11 mouse cellular contexts compared by ENCODE assay signal in the genomic region with DNA sequence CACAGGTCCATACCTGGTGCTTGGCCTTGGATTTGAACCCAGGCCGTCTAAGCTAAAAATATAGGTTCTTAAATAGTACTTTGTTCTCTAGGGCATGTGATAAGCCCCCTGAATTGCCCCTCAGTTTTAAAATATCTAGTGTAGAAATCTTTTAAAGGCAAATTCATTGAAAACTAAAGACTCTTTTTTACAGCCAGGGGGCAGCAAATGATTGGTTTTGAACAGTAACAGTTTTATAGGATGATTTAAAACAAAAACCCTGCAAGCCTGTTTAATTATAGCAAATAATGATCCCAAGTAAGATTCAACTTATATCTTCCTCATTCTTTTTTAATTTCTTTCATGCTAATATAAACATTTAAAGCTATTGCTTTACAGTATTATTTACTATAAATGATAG. TPM values are rescaled to one million over a fixed set of nuclear protein-coding genes. Genes with fewer than 3 reads are reported as not detected.
A peak's percentile ranks its signal among the peaks of the same experiment; 100 is the strongest.
DNase-seq lines count a peak whose midpoint lies in the region; ATAC-seq lines count a peak whose summit lies in the region.
"Had no signal": no experiment of that assay in that cellular context is flagged by ENCODE, and none has a peak within 500 bp of the region (broad histone marks: within the 10 kb centered on the region; RNA-seq: fewer than 3 reads in every experiment).

No protein-coding gene starts in this region.

- H3K9me3 ChIP-seq in embryonic facial prominence, embryonic 11.5 days (replicated peaks; ENCODE audit: control insufficient read depth, low read length), result no peaks in the 10 kb centered on the region
- H3K9me3 ChIP-seq in embryonic facial prominence, embryonic 10.5 days, result no peaks in the 10 kb centered on the region
- H3K9me3 ChIP-seq: embryonic facial prominence, embryonic 15.5 days; neural tube, embryonic 13.5 days had no signal

- no peaks in the 10 kb centered on the region for H3K36me3 ChIP-seq in embryonic facial prominence, embryonic 11.5 days (replicated peaks; ENCODE audit: control insufficient read depth, insufficient read depth, low read depth, low read length)
- no peaks in the 10 kb centered on the region for H3K36me3 ChIP-seq in embryonic facial prominence, embryonic 10.5 days (replicated peaks)
- H3K36me3 ChIP-seq: embryonic facial prominence, embryonic 15.5 days; neural tube, embryonic 13.5 days had no signal

- no peak overlapping the region for H3K27ac ChIP-seq in embryonic facial prominence, embryonic 11.5 days (replicated peaks; ENCODE audit: low read depth, low read length)
- no peak overlapping the region for H3K27ac ChIP-seq in embryonic facial prominence, embryonic 10.5 days (replicated peaks)
- H3K27ac ChIP-seq: embryonic facial prominence, embryonic 15.5 days; neural tube, embryonic 13.5 days had no signal

- no peaks in the 10 kb centered on the region for H3K4me1 ChIP-seq in embryonic facial prominence, embryonic 11.5 days (ENCODE audit: control insufficient read depth, insufficient read depth, low read length)
- H3K4me1 ChIP-seq in embryonic facial prominence, embryonic 10.5 days, result no peaks in the 10 kb centered on the region; the same call in 1 of the 2 replicates
- H3K4me1 ChIP-seq: embryonic facial prominence, embryonic 15.5 days; neural tube, embryonic 13.5 days had no signal

- no peaks in the 10 kb centered on the region for H3K27me3 ChIP-seq in embryonic facial prominence, embryonic 11.5 days (ENCODE audit: control insufficient read depth, insufficient read depth, low read length)
- no peaks in the 10 kb centered on the region for H3K27me3 ChIP-seq in embryonic facial prominence, embryonic 10.5 days (replicated peaks; ENCODE audit: low read depth, poor library complexity, severe bottlenecking)
- H3K27me3 ChIP-seq: embryonic facial prominence, embryonic 15.5 days; neural tube, embryonic 13.5 days had no signal

- no peak for ATAC-seq in embryonic facial prominence, embryonic 11.5 days (replicated peaks; ENCODE audit: insufficient number of reproducible peaks, low FRiP score, low TSS enrichment, low read depth)

- H3K9ac ChIP-seq in embryonic facial prominence, embryonic 11.5 days (replicated peaks; ENCODE audit: low read length), result no peak overlapping the region
- H3K9ac ChIP-seq: embryonic facial prominence, embryonic 15.5 days; neural tube, embryonic 13.5 days had no signal

- DNase-seq in embryonic facial prominence, embryonic 11.5 days (ENCODE audit: low spot score), result peak; percentile 63
- no peak for DNase-seq in embryonic facial prominence, embryonic 10.5 days (ENCODE audit: low spot score)
- peak; percentile 46 for DNase-seq in kidney, postnatal 10 days
- DNase-seq in kidney, adult 18-20 months, result no peak
- peak; percentile 61 for DNase-seq in right cerebral cortex, postnatal 4 days
- DNase-seq in right cerebral cortex, adult 18-20 months, result no peak
- DNase-seq in retina, postnatal 1 day, result peak; percentile 24
- DNase-seq in neural tube, embryonic 10.5 days (ENCODE audit: extremely low spot score, low spot score), result no peak
- DNase-seq: adrenal gland, postnatal 25 days had no signal

- H3K4me2 ChIP-seq in embryonic facial prominence, embryonic 11.5 days (ENCODE audit: low read depth, low read length), result no peak overlapping the region
- H3K4me2 ChIP-seq: embryonic facial prominence, embryonic 15.5 days; neural tube, embryonic 13.5 days had no signal

- no peak overlapping the region for H3K4me3 ChIP-seq in embryonic facial prominence, embryonic 11.5 days (ENCODE audit: low read depth, low read length)
- no peak overlapping the region for H3K4me3 ChIP-seq in embryonic facial prominence, embryonic 10.5 days
- H3K4me3 ChIP-seq: embryonic facial prominence, embryonic 15.5 days; neural tube, embryonic 13.5 days had no signal

- WGBS in embryonic facial prominence, embryonic 11.5 days, result 70% methylated on average over 1 of the region's 1 CpGs
- WGBS in embryonic facial prominence, embryonic 10.5 days, result 85% methylated on average over 1 of the region's 1 CpGs

RNA-seq across cellular contexts. Expression of a gene that starts 58.9 kb away (rescaled TPM):
- polyA plus RNA-seq in embryonic facial prominence, embryonic 11.5 days (2014; fragmentation: Nextera tagmentation; extraction: Ambion mirVana), result 120 and 137 TPM in 2 replicates
- polyA plus RNA-seq in embryonic facial prominence, embryonic 10.5 days (2016; fragmentation: Nextera tagmentation; extraction: Ambion mirVana), result 84.5 and 85.9 TPM in 2 replicates

Comparison
In these comparisons a context has a peak if more than half of its experiments do, and no peak if none do; other contexts are left out.
1. DNase-seq: peak in embryonic facial prominence, embryonic 11.5 days (single experiment), kidney, postnatal 10 days (single experiment), right cerebral cortex, postnatal 4 days (single experiment) and retina, postnatal 1 day (single experiment); none in embryonic facial prominence, embryonic 10.5 days (single experiment), kidney, adult 18-20 months (single experiment), right cerebral cortex, adult 18-20 months (single experiment) and neural tube, embryonic 10.5 days (single experiment).